Comparison of ENCODE assay signal across 11 mouse cellular contexts in genomic region chr2:79266480-79266879, GRCm38 (mm10).
"Had no signal": no experiment of that assay in that cellular context is flagged by ENCODE, and none has a peak within 500 bp of the region (broad histone marks: within the 10 kb centered on the region; RNA-seq: fewer than 3 reads in every experiment).

No protein-coding gene starts in this region.

- H3K9ac ChIP-seq: intestine, embryonic 15.5 days; limb, embryonic 13.5 days had no signal

- ATAC-seq: intestine, embryonic 15.5 days had no signal

- H3K27ac ChIP-seq: intestine, embryonic 15.5 days; layer of hippocampus, adult 2 months; limb, embryonic 13.5 days had no signal

- H3K4me1 ChIP-seq: intestine, embryonic 15.5 days; limb, embryonic 13.5 days had no signal

- H3K9me3 ChIP-seq: intestine, embryonic 15.5 days; limb, embryonic 13.5 days had no signal

- H3K27me3 ChIP-seq: intestine, embryonic 15.5 days; limb, embryonic 13.5 days had no signal

- DNase-seq: kidney, adult 18-20 months; kidney, postnatal 10 days; kidney, postnatal 4 days; left cerebral cortex, postnatal 4 days; lung, adult 18-20 months; midbrain, embryonic 14.5 days; right cerebral cortex, postnatal 25 days; thymus, postnatal 25 days had no signal

- H3K4me3 ChIP-seq: intestine, embryonic 15.5 days; layer of hippocampus, adult 2 months; limb, embryonic 13.5 days had no signal

- H3K36me3 ChIP-seq: intestine, embryonic 15.5 days; limb, embryonic 13.5 days had no signal

- H3K4me2 ChIP-seq: intestine, embryonic 15.5 days; limb, embryonic 13.5 days had no signal
